Mouse (Mus musculus) hindbrain, embryonic 15.5 days (tissue): ENCODE data around the gene Pde4d. TPM values are rescaled to one million over a fixed set of nuclear protein-coding genes. Genes with fewer than 3 reads are reported as not detected.

Experiments used
- ATAC-seq: fragments of 200-750 bp; cut with Nextera tagmentation; 2 replicates; pipeline ENCODE4 v1.8.0; 2017; ENCODE audit warnings: low read depth, moderate number of reproducible peaks, moderate TSS enrichment; ENCODE audit not compliant: low FRiP score
- H3K27ac ChIP-seq: fragments of 300-500 bp; sonication (generic); replicated peaks from 2 replicates; pipeline ENCODE4 v1.5.1; 2015; ENCODE audit warnings: mild to moderate bottlenecking, inconsistent platforms
- H3K27me3 ChIP-seq: fragments of 300-500 bp; sonication (generic); 2 replicates; pipeline ENCODE4 v1.6.1; 2015; ENCODE audit warnings: control low read depth, inconsistent platforms
- H3K36me3 ChIP-seq: fragments of 300-500 bp; sonication (generic); 2 replicates; pipeline ENCODE4 v1.6.1; 2015; ENCODE audit warnings: control low read depth, inconsistent platforms
- H3K4me1 ChIP-seq: fragments of 300-500 bp; sonication (generic); replicated peaks from 2 replicates; pipeline ENCODE4 v1.6.1; 2015; ENCODE audit warnings: control low read depth, inconsistent platforms
- H3K4me2 ChIP-seq: fragments of 300-500 bp; sonication (generic); 2 replicates; pipeline ENCODE4 v1.6.1; 2015; ENCODE audit warnings: moderate library complexity, mild to moderate bottlenecking, inconsistent platforms
- H3K4me3 ChIP-seq: fragments of 300-500 bp; sonication (generic); 2 replicates; pipeline ENCODE4 v1.5.1; 2015; ENCODE audit warnings: mild to moderate bottlenecking, inconsistent platforms
- H3K9ac ChIP-seq: fragments of 300-500 bp; sonication (generic); 2 replicates; pipeline ENCODE4 v1.6.1; 2015; ENCODE audit warnings: inconsistent platforms
- H3K9me3 ChIP-seq: fragments of 300-500 bp; sonication (generic); 2 replicates; pipeline ENCODE4 v1.6.1; 2016; ENCODE audit warnings: control low read depth, inconsistent platforms
- WGBS: fragments of 180-500 bp; shearing (Covaris S2); methylation state at CpG from one replicate; pipeline ENCODE4 v1.1.7; 2015; 5-methylcytosine and 5-hydroxymethylcytosine counted together
- polyA plus RNA-seq: library from polyadenylated mRNA; unstranded; fragments of >200 nt; fragmentation: Nextera tagmentation; extraction: Ambion mirVana; gene quantifications from 2 replicates; pipeline ENCODE4 v1.2.1, GENCODE M21; 2015

Gene Pde4d
- polyA plus RNA-seq, 1 experiment from 2014 or later = 19.4 TPM

DNA sequence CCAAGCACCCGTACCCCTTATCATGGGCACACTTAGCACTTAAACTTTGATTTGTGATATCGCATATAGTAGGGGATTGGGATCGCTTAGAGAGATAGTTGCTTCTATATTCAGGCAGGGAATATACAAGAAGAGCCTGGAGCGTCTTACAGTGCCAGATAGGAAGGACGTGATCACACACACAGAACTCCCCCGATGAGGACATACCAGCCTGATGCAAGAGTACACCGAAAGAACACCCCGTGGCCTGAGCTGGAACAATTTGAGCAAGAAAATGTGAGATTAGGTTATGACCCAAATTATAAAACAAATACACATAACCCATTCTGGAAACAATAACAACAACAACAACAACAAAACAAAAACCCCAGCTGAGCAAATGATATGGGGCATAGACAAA lies 1461.2 kb downstream of the Pde4d start:
- 93% methylated on average over 8 of the region's 8 CpGs for WGBS
- no peak for ATAC-seq
- Histone ChIP-seq H3K9ac (no peak overlapping the region), H3K27ac (no peak overlapping the region), H3K36me3 (no peaks in the 10 kb centered on the region), H3K27me3 (no peaks in the 10 kb centered on the region), H3K4me1 (peaks cover 20% of the 10 kb centered on the region), H3K9me3 (no peaks in the 10 kb centered on the region), H3K4me2 (no peak overlapping the region), H3K4me3 (no peak overlapping the region)

DNA sequence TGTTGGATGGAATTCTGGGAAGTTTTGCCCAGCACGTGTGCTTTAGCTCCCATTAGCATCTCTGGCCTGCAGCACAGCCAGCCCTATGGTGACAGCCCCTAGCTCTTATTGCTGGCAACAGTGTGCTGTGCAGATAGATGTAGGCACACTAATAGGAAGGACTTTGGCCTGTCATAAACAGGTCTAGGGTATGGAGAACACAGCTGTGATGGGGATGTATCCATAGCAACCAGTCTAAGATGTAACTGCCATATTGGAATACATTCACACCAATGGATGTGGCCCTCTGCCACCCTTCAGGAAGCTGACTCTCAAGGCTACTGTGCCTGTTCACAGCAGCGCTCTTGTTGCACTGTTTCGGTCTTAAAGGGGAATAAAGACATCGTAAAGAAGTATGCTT lies 1462.9 kb downstream of the Pde4d start:
- no peaks in the 10 kb centered on the region for H3K9me3 ChIP-seq
- no peak overlapping the region for H3K27ac ChIP-seq
- 82% methylated on average over 4 of the region's 4 CpGs for WGBS
- 0 out of 2 replicates have a peak, but pooled peaks have one; percentile 31 for ATAC-seq
- H3K4me3 ChIP-seq = no peak overlapping the region
- no peak overlapping the region for H3K4me2 ChIP-seq
- H3K27me3 ChIP-seq = no peaks in the 10 kb centered on the region
- peaks cover 15% of the 10 kb centered on the region for H3K4me1 ChIP-seq
- H3K36me3 ChIP-seq = no peaks in the 10 kb centered on the region
- no peak overlapping the region for H3K9ac ChIP-seq

DNA sequence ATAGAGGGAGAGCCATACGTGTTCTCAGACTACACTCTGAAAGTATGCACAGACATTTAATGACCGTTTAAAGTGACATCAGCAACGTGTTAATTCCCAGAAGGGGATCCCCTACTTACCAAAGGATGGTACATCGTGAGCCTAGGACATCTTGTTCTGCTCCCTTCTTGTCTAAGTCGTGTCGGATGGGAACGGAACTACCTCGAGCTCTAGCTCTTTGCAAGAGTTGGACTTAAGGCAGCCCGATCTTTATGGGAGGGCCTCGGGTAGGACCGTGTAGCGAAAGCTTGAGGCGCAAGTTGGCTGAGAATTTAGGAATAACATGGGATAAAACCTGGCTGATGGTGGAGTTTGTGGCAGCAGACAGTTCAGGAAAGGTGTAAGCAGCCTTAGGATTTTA lies 1464.5 kb downstream of the Pde4d start:
- WGBS = 93% methylated on average over 13 of the region's 13 CpGs
- no peaks in the 10 kb centered on the region for H3K36me3 ChIP-seq
- no peak overlapping the region for H3K4me3 ChIP-seq

DNA sequence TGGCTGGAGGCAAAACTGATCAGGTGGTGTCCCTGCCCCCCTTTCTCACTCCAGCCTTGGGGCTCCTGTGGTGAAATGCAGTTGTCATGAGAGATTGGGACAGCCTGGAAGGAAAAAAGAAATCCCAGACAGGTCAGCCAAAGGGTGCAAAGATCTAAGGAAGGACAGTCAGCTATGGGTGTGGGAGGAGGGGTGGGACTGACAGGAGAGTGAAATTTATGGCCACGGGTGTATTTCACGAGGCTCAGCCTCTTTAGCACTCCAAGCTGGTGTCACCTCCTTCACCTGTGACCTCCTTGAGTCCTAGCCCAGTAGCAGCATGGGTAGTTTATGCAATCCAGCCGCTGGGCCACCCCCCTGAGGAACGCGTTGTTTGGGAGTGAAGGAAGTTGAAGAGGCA lies 1465.1 kb downstream of the Pde4d start:
- H3K9me3 ChIP-seq = no peaks in the 10 kb centered on the region
- H3K36me3 ChIP-seq = no peaks in the 10 kb centered on the region
- ATAC-seq = no peak
- peaks cover 13% of the 10 kb centered on the region for H3K4me1 ChIP-seq
- H3K27ac ChIP-seq = no peak overlapping the region
- 52% methylated on average over 5 of the region's 5 CpGs for WGBS
- no peaks in the 10 kb centered on the region for H3K27me3 ChIP-seq
- no peak overlapping the region for H3K4me2 ChIP-seq
- no peak overlapping the region for H3K4me3 ChIP-seq
- no peak overlapping the region for H3K9ac ChIP-seq

More for the DNA sequence above, 1464.5 kb downstream of the Pde4d start:
- H3K27ac ChIP-seq = no peak overlapping the region
- no peaks in the 10 kb centered on the region for H3K9me3 ChIP-seq
- H3K4me1 ChIP-seq = peaks cover 13% of the 10 kb centered on the region
- no peak overlapping the region for H3K4me2 ChIP-seq
- ATAC-seq = no peak
- no peaks in the 10 kb centered on the region for H3K27me3 ChIP-seq
- no peak overlapping the region for H3K9ac ChIP-seq

DNA sequence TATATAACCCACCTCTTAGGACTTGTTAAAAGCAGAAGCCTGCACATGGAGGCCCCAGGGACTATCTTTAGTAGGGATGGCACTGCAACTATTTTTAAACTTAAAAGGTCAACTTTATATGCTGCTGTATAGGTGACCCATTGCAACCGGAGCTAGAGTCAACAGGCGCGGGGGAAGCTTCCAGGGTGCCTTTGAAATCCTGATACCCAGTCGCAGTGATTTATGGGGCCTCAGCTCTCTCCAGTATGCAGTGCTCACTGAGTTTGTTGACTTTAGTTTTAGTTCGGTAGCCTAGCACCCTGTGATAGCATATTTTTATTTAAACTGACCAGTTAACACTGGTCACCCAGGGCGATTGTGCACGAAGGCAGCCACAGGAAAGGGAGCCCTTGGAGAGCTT lies 1465.8 kb downstream of the Pde4d start:
- no peaks in the 10 kb centered on the region for H3K9me3 ChIP-seq
- H3K27me3 ChIP-seq = no peaks in the 10 kb centered on the region
- H3K36me3 ChIP-seq = no peaks in the 10 kb centered on the region
- no peak overlapping the region for H3K4me2 ChIP-seq
- ATAC-seq = no peak
- H3K4me3 ChIP-seq = no peak overlapping the region
- H3K9ac ChIP-seq = no peak overlapping the region
- H3K4me1 ChIP-seq = peaks cover 13% of the 10 kb centered on the region
- WGBS = 51% methylated on average over 7 of the region's 7 CpGs
- no peak overlapping the region for H3K27ac ChIP-seq

DNA sequence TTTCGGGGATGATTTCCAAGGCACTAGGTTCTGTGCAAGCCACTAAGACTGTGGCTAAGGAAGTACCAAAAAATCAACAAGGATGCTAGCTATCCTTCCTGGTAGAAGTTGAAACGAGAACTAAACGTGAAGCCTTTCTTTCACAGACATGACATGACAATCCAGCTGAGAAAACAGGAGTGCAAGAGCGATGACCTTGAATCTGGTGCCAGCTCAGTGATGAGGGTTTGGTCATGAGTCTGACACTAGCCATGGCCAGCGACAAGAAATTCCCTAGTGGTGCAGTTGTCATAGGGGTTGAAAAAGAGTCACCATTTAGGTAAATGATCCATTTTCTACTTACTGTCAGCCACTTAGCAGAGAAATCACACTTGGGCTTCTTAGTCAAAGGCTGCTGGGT lies 1466.2 kb downstream of the Pde4d start:
- no peak for ATAC-seq
- H3K9ac ChIP-seq = no peak overlapping the region
- no peak overlapping the region for H3K4me2 ChIP-seq
- no peaks in the 10 kb centered on the region for H3K27me3 ChIP-seq
- WGBS = 73% methylated on average over 5 of the region's 5 CpGs
- H3K4me3 ChIP-seq = no peak overlapping the region
- H3K9me3 ChIP-seq = no peaks in the 10 kb centered on the region
- H3K27ac ChIP-seq = no peak overlapping the region
- no peaks in the 10 kb centered on the region for H3K36me3 ChIP-seq
- H3K4me1 ChIP-seq = peaks cover 13% of the 10 kb centered on the region

DNA sequence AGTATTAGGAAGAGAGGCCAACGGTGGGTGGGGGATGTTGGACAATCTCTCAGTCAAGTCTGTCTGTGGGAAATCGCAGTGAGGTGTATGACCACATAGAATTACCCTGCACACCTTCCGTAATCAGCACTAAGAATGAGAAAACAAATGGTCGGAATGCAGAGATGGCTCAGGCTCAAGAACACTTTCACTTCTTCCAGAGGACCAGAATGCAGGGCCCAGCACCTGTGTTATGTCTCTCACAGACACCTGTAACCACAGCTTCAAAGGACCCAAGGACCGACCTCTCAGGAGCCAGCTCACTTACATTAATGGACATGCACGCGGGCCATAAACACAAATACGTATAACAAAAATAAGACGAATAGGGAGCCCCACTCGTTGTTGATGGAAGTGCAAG lies 1467.8 kb downstream of the Pde4d start:
- peaks cover under 1% of the 10 kb centered on the region; the same call in 1 of the 2 replicates for H3K4me1 ChIP-seq
- H3K27me3 ChIP-seq = no peaks in the 10 kb centered on the region
- no peaks in the 10 kb centered on the region for H3K36me3 ChIP-seq
- H3K4me3 ChIP-seq = no peak overlapping the region
- H3K9ac ChIP-seq = no peak overlapping the region
- no peak overlapping the region for H3K4me2 ChIP-seq
- no peak overlapping the region for H3K27ac ChIP-seq
- H3K9me3 ChIP-seq = no peaks in the 10 kb centered on the region
- no peak for ATAC-seq
- WGBS = 90% methylated on average over 10 of the region's 10 CpGs

DNA sequence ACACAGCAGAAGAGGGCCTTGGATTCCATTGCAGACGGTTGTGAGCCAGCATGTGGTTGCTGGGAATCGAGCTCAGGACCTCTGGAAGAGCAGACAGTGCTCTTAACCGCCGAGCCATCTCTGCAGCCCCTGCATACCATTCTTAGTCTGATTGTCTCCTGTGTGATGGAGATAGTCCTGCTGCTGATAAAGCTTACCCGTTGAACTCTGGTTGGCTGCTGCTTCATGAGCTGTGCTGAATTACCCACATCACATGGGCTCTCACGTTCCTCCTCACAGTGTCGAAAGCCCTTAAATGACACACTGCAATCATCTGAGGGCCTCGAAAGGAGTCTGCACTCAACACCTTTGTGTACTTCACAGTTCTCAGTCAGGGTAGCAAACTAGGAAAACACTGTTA lies 1468.9 kb downstream of the Pde4d start:
- H3K9ac ChIP-seq = no peak overlapping the region
- H3K9me3 ChIP-seq = no peaks in the 10 kb centered on the region
- H3K4me1 ChIP-seq = no peaks in the 10 kb centered on the region
- no peak overlapping the region for H3K4me3 ChIP-seq
- no peaks in the 10 kb centered on the region for H3K27me3 ChIP-seq
- 58% methylated on average over 8 of the region's 8 CpGs for WGBS
- ATAC-seq = no peak
- H3K27ac ChIP-seq = no peak overlapping the region
- no peaks in the 10 kb centered on the region for H3K36me3 ChIP-seq
- no peak overlapping the region for H3K4me2 ChIP-seq

DNA sequence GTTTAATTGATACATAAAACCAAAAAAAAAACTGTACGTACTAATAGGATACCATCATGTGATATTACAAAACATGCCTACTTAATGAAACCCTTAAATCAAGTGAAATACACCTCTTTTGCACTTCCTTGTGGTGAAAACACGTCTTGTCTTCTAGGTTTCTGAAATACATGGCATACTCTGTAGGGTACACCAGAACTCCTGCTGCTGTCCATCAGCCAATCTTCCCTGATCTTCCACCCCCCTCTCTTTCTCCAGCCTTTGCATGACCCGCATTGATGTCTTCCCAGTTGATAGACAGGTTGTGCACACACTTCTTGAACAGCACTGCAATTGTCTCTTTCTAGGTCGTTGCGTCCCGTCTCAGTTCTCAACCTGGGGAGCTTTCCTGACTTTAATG lies 1470.5 kb downstream of the Pde4d start:
- 80% methylated on average over 6 of the region's 6 CpGs for WGBS
- no peaks in the 10 kb centered on the region for H3K36me3 ChIP-seq

DNA sequence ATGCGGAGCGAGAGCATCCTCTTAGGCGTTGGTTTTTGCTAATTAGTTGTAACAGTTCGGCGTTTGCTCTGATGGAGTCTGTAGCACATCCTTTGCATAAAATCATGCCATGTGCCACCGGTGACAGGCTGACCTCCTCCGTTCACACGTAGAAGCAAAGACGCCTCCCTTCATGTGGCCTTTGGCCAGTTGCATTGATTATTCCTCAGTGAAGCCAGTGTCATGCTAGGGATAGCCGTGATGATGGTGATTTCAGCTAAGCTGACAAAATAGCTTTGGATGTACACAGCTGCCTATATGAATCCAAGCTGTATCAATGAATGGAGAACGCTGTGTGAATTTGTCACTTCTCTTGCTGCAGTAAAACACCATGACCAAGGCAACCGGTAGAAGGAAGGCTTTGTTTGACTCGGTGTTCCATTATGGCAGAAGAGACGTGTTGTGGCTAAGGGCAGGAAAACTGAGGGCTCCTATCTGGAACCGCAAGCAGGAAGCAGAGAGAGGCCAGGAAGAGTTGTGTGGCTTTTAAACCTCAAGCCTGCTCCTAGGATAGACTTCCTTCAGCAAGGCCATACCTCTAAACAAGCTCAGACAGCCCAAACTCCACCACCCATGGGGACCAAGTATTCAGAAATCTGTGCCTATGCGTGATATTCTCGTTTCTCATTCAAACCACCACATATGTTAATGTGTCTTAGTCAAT lies 1471.7 kb downstream of the Pde4d start:
- no peak for ATAC-seq
- Histone ChIP-seq H3K9me3 (no peaks in the 10 kb centered on the region), H3K9ac (no peak overlapping the region), H3K27me3 (no peaks in the 10 kb centered on the region), H3K4me1 (peaks cover 10% of the 10 kb centered on the region; the same call in 1 of the 2 replicates), H3K27ac (no peak overlapping the region), H3K4me3 (no peak overlapping the region), H3K36me3 (no peaks in the 10 kb centered on the region), H3K4me2 (no peak overlapping the region)
- WGBS = 82% methylated on average over 17 of the region's 17 CpGs

More for the DNA sequence above, 1470.5 kb downstream of the Pde4d start:
- Histone ChIP-seq H3K4me3 (no peak overlapping the region), H3K4me2 (no peak overlapping the region), H3K9ac (no peak overlapping the region), H3K9me3 (no peaks in the 10 kb centered on the region), H3K4me1 (no peaks in the 10 kb centered on the region), H3K27ac (no peak overlapping the region), H3K27me3 (no peaks in the 10 kb centered on the region)
- ATAC-seq = no peak

DNA sequence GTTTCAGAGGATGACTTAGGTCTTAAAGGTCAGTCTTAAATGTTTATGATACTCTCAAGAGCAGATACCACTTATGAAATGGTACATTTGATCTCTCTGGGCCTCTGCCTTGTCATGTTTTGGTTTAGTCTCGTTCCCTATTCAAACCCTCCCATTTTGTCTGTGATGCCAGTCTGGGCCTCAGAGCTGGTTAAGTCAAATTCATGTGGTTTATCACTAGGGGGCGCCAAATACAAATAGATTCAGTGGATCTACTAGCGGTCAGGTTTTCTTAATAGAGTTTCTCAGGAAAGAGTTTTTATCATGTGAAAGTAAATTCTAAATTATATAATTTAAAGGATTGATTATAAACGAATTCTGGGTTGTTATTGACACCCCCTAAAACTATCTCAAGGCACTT lies 1472.5 kb downstream of the Pde4d start:
- H3K36me3 ChIP-seq = no peaks in the 10 kb centered on the region
- 2% methylated on average over 4 of the region's 4 CpGs for WGBS
- no peak overlapping the region for H3K4me3 ChIP-seq
- no peaks in the 10 kb centered on the region for H3K27me3 ChIP-seq
- ATAC-seq = no peak
- no peak overlapping the region for H3K27ac ChIP-seq
- H3K9ac ChIP-seq = no peak overlapping the region
- H3K4me1 ChIP-seq = peaks cover 11% of the 10 kb centered on the region; the same call in 1 of the 2 replicates
- no peaks in the 10 kb centered on the region for H3K9me3 ChIP-seq
- no peak overlapping the region for H3K4me2 ChIP-seq

DNA sequence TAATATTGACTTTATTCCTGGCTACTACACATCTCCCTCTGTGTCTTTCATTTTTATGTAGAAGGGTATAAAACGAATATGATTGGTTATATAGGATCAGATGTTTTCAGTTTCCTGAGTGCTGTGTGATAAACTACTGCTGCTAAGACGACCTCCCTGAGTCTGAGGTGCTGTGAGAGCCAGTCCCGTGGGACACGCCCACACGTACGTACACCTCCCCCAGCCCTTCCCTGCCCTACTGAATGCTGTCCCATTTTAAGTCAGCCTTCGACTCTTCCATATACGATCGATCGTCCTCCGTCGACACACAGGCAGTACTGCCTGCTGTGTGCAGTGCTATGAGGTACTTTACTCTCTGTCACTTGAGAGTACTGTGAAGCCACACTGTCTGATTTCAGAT lies 1473.0 kb downstream of the Pde4d start:
- Histone ChIP-seq H3K4me3 (no peak overlapping the region), H3K9me3 (no peaks in the 10 kb centered on the region), H3K27ac (no peak overlapping the region), H3K4me2 (no peak overlapping the region), H3K27me3 (no peaks in the 10 kb centered on the region), H3K36me3 (no peaks in the 10 kb centered on the region), H3K4me1 (peaks cover 11% of the 10 kb centered on the region; the same call in 1 of the 2 replicates), H3K9ac (no peak overlapping the region)
- ATAC-seq = no peak
- 75% methylated on average over 12 of the region's 12 CpGs for WGBS

DNA sequence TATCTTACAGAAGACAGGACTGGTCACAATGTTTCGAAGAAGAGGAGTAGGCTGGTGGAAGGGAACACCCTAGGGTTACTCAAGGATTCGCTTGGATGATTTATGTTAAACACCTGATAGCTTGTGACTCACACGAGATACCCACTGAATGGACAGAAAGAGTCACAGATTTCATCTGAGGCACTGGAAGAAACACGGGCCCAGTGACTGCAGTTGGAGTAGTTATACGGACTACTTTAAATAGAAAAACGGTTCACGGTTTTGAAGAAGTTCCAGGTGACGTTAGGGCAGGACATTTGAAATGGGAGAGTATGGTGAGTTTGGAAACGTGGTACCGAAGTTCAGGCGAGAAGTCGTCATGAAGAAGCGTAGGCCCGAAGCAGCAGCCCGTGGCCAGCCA lies 1475.0 kb downstream of the Pde4d start:
- Histone ChIP-seq H3K9me3 (no peaks in the 10 kb centered on the region), H3K9ac (no peak overlapping the region)
- WGBS = 92% methylated on average over 15 of the region's 15 CpGs

More for the DNA sequence above, 1475.0 kb downstream of the Pde4d start:
- Histone ChIP-seq H3K4me2 (no peak overlapping the region), H3K27me3 (no peaks in the 10 kb centered on the region), H3K4me3 (no peak overlapping the region), H3K36me3 (no peaks in the 10 kb centered on the region), H3K4me1 (peaks cover 11% of the 10 kb centered on the region; the same call in 1 of the 2 replicates), H3K27ac (no peak overlapping the region)
- no peak for ATAC-seq
